Mouse (Mus musculus) myocyte (in vitro differentiated cells): ENCODE results near the gene C7. TPM values are rescaled to one million over a fixed set of nuclear protein-coding genes. Genes with fewer than 3 reads are reported as not detected.

Source experiments
- H3K27me3 ChIP-seq: one replicate; pipeline ENCODE4 v1.6.1; 2011; ENCODE audit not compliant: control insufficient read depth, insufficient read depth, insufficient read length
- H3K36me3 ChIP-seq: one replicate; pipeline ENCODE4 v1.6.1; 2011; ENCODE audit not compliant: control insufficient read depth, insufficient read depth
- H3K4me2 ChIP-seq: one replicate; pipeline ENCODE4 v1.6.1; 2011; ENCODE audit warnings: low read depth, control low read depth
- H3K4me3 ChIP-seq: one replicate; pipeline ENCODE4 v1.5.1; 2011; ENCODE audit warnings: mild to moderate bottlenecking, control low read depth, moderate library complexity
- H3K79me2 ChIP-seq: one replicate; pipeline ENCODE4 v1.6.1; 2011; ENCODE audit not compliant: control insufficient read depth, insufficient read depth
- H3ac ChIP-seq: one replicate; pipeline ENCODE4 v1.6.1; 2011; ENCODE audit not compliant: control insufficient read depth, insufficient read length
- CEBPB ChIP-seq: IDR thresholded peaks from 2 replicates; pipeline ENCODE4 v1.6.1; 2011; ENCODE audit warnings: mild to moderate bottlenecking, moderate library complexity; ENCODE audit not compliant: poor library complexity, insufficient read depth, severe bottlenecking
- E2F4 ChIP-seq: IDR thresholded peaks from one replicate; pipeline ENCODE4 v1.6.1; 2011; ENCODE audit warnings: mild to moderate bottlenecking, control low read depth, moderate library complexity; ENCODE audit not compliant: insufficient read depth
- MAX ChIP-seq: IDR thresholded peaks from one replicate; pipeline ENCODE4 v1.6.1; 2011; ENCODE audit warnings: low read depth, mild to moderate bottlenecking, control low read depth
- MYOD1 ChIP-seq, 3 experiments: IDR thresholded peaks; one replicate each; pipeline ENCODE4 v1.6.1; 2011; ENCODE audit warnings: control low read depth in 2 of 3, low read depth in 2 of 3, mild to moderate bottlenecking in 2 of 3, moderate library complexity in 1 of 3; ENCODE audit not compliant: insufficient read length in 2 of 3, control insufficient read depth in 1 of 3
- MYOG ChIP-seq, 3 experiments: IDR thresholded peaks; one replicate each; pipeline ENCODE4 v1.6.1; 2011; ENCODE audit warnings: control low read depth in 2 of 3, low read depth in 2 of 3, mild to moderate bottlenecking in 2 of 3; ENCODE audit not compliant: insufficient read length in 2 of 3, control insufficient read depth in 1 of 3, insufficient read depth in 1 of 3
- POLR2A ChIP-seq: IDR thresholded peaks from one replicate; pipeline ENCODE4 v1.6.1; 2011; ENCODE audit warnings: low read depth, mild to moderate bottlenecking, control low read depth, moderate library complexity; ENCODE audit not compliant: insufficient read length
- POLR2AphosphoS2 ChIP-seq: IDR thresholded peaks from one replicate; pipeline ENCODE4 v1.6.1; 2011; ENCODE audit warnings: low read depth, control low read depth; ENCODE audit not compliant: insufficient read length
- REST ChIP-seq: IDR thresholded peaks from one replicate; pipeline ENCODE4 v1.6.1; 2011; ENCODE audit warnings: mild to moderate bottlenecking, control low read depth, moderate library complexity; ENCODE audit not compliant: insufficient read depth, insufficient read length
- SRF ChIP-seq: IDR thresholded peaks from one replicate; pipeline ENCODE4 v1.6.1; 2011; ENCODE audit warnings: low read depth; ENCODE audit not compliant: control insufficient read depth, insufficient read length
- TCF12 ChIP-seq: IDR thresholded peaks from one replicate; pipeline ENCODE4 v1.6.1; 2011; ENCODE audit warnings: mild to moderate bottlenecking, control low read depth; ENCODE audit not compliant: poor library complexity, insufficient read depth, severe bottlenecking
- TCF3 ChIP-seq: IDR thresholded peaks from one replicate; pipeline ENCODE4 v1.6.1; 2011; ENCODE audit warnings: low read depth, control low read depth; ENCODE audit not compliant: insufficient read length
- USF1 ChIP-seq: IDR thresholded peaks from one replicate; pipeline ENCODE4 v1.6.1; 2011; ENCODE audit warnings: low read depth, mild to moderate bottlenecking, control low read depth, moderate library complexity
- polyA plus RNA-seq: library from polyadenylated mRNA; unstranded; fragments of >200 nt; fragmentation: generic; extraction: Trizol; gene quantifications from one replicate; pipeline ENCODE4 v1.2.1, GENCODE M21; 2012; ENCODE audit warnings: missing spikeins

C7 gene
- not detected for polyA plus RNA-seq

- H3K4me2 ChIP-seq: no peak within 1 kb of the TSS
- H3K79me2 ChIP-seq: no peaks in the 10 kb centered on the region
- no peaks in the 10 kb centered on the region for H3K36me3 ChIP-seq
- peaks cover 17% of the 10 kb centered on the region for H3K27me3 ChIP-seq
- H3ac ChIP-seq: no peak within 1 kb of the TSS
- H3K4me3 ChIP-seq: no peak within 1 kb of the TSS
- TF ChIP-seq REST (no peak), USF1 (no peak), POLR2AphosphoS2 (no peak), SRF (no peak), TCF3 (no peak), TCF12 (no peak)
Observed at GRCm38 (mm10) chr15:5063635-5064034, at the start of gene C7. Gene C7 (minus strand): TSS chr15:5063740.

- TF ChIP-seq MYOG (IDR thresholded peaks at IDR 0.05; ENCODE audit: control insufficient read depth in 1 of 3, insufficient read depth in 1 of 3, insufficient read length in 2 of 3, low read depth in 2 of 3) (no peak), POLR2A (no peak), TCF3 (no peak), REST (no peak), SRF (no peak), MYOD1 (IDR thresholded peaks at IDR 0.05; ENCODE audit: control insufficient read depth in 1 of 3, insufficient read length in 2 of 3, low read depth in 2 of 3) (no peak), POLR2AphosphoS2 (no peak), E2F4 (no peak), MAX (no peak), TCF12 (no peak), CEBPB (no peak), USF1 (no peak)
- H3K36me3 ChIP-seq: peaks cover 6% of the 10 kb centered on the region
- H3K27me3 ChIP-seq: no peaks in the 10 kb centered on the region
- no peak overlapping the region for H3K4me3 ChIP-seq
- no peak overlapping the region for H3ac ChIP-seq
- no peak overlapping the region for H3K4me2 ChIP-seq
- peaks cover 12% of the 10 kb centered on the region for H3K79me2 ChIP-seq
Observed at GRCm38 (mm10) chr15:5112651-5113050, 49.1 kb upstream of the C7 start.

GRCm38 (mm10) chr15:5108655-5109040 lies 45.1 kb upstream of the C7 start:
- Histone ChIP-seq H3K36me3 (peaks cover 6% of the 10 kb centered on the region), H3ac (no peak overlapping the region), H3K4me3 (peak overlapping the region; percentile 29), H3K4me2 (peak overlapping the region; percentile 58), H3K79me2 (no peaks in the 10 kb centered on the region), H3K27me3 (no peaks in the 10 kb centered on the region)
- no peak for TF ChIP-seq POLR2AphosphoS2
- no peak for TF ChIP-seq TCF12
- TF ChIP-seq MAX: no peak
- TF ChIP-seq REST: no peak
- no peak for TF ChIP-seq MYOD1 (IDR thresholded peaks at IDR 0.05; ENCODE audit: control insufficient read depth in 1 of 3, insufficient read length in 2 of 3, low read depth in 2 of 3)
- no peak for TF ChIP-seq TCF3
- no peak for TF ChIP-seq USF1
- no peak for TF ChIP-seq SRF
- TF ChIP-seq CEBPB: no peak
- TF ChIP-seq MYOG (IDR thresholded peaks at IDR 0.05; ENCODE audit: control insufficient read depth in 1 of 3, insufficient read depth in 1 of 3, insufficient read length in 2 of 3, low read depth in 2 of 3): no peak

GRCm38 (mm10) chr15:5107686-5108654 lies 44.4 kb upstream of the C7 start, which contains the start of gene Card6:
Gene Card6 (minus strand): TSS chr15:5108539.
- no peak within 1 kb of the TSS for H3ac ChIP-seq
- TF ChIP-seq REST: no peak
- H3K27me3 ChIP-seq: no peaks in the 10 kb centered on the region
- H3K79me2 ChIP-seq: no peaks in the 10 kb centered on the region
- H3K36me3 ChIP-seq: peaks cover 6% of the 10 kb centered on the region
- H3K4me3 ChIP-seq: peak within 1 kb of the TSS; percentile 29
- peak within 1 kb of the TSS; percentile 58 for H3K4me2 ChIP-seq

- H3K79me2 ChIP-seq: no peaks in the 10 kb centered on the region
- TF ChIP-seq REST (no peak), SRF (no peak), E2F4 (no peak), MYOG (IDR thresholded peaks at IDR 0.05; ENCODE audit: control insufficient read depth in 1 of 3, insufficient read depth in 1 of 3, insufficient read length in 2 of 3, low read depth in 2 of 3) (no peak), MAX (no peak), TCF3 (no peak), TCF12 (no peak), USF1 (no peak), POLR2AphosphoS2 (no peak), CEBPB (no peak), MYOD1 (IDR thresholded peaks at IDR 0.05; ENCODE audit: control insufficient read depth in 1 of 3, insufficient read length in 2 of 3, low read depth in 2 of 3) (no peak), POLR2A (no peak)
- peaks cover 6% of the 10 kb centered on the region for H3K36me3 ChIP-seq
- H3K4me3 ChIP-seq: peak overlapping the region; percentile 29
- H3K4me2 ChIP-seq: peak overlapping the region; percentile 56
- no peak overlapping the region for H3ac ChIP-seq
- H3K27me3 ChIP-seq: no peaks in the 10 kb centered on the region
Observed at GRCm38 (mm10) chr15:5106293-5106692, 42.8 kb upstream of the C7 start.
